Mouse (Mus musculus): Measurements from ENCODE around the gene Rnf141.

Rnf141 gene

DNA sequence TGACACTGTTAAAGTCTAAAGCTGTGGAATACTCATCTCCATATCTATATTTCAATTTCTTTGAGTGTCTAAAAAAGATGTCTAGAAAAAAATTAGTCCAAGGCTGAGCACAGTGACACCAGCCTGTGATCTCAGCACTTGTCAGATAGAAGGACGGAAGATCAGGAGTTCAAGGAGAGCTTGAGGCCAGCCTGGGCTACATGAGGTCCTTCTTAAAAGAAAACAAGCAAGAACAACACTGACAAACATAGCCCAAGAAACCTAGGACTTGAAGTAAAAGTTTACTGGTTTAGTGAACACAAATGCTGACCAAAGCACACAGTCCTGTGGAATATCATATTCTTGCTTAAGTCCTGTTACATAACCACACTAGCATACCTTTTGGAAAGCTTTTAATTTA is 10.2 kb downstream of the Rnf141 start:
- in situ Hi-C loops (cut with MboI; ENCODE audit: unreplicated experiment in 2 of 2) = no loop called here

DNA sequence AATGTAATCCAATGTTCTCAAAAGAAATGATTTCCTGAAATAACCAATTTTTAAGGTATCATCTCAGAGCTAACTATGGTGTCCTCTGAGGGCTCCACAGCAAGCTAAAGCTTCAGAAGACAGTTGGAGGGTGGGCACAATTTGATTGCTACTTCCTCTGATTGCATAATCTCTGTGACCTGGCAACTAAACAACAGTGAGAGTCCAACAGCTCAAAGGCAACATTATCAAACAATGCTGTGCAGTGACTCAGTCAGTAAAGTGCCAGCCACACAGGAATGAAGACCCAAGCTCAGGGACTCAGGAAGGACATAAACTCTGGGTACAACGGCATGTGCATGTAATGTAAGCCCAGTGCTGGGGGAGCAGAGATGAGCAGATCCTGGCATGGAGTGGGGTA is 11.2 kb downstream of the Rnf141 start:
- in situ Hi-C loops (cut with MboI; ENCODE audit: unreplicated experiment in 2 of 2) = no loop called here

DNA sequence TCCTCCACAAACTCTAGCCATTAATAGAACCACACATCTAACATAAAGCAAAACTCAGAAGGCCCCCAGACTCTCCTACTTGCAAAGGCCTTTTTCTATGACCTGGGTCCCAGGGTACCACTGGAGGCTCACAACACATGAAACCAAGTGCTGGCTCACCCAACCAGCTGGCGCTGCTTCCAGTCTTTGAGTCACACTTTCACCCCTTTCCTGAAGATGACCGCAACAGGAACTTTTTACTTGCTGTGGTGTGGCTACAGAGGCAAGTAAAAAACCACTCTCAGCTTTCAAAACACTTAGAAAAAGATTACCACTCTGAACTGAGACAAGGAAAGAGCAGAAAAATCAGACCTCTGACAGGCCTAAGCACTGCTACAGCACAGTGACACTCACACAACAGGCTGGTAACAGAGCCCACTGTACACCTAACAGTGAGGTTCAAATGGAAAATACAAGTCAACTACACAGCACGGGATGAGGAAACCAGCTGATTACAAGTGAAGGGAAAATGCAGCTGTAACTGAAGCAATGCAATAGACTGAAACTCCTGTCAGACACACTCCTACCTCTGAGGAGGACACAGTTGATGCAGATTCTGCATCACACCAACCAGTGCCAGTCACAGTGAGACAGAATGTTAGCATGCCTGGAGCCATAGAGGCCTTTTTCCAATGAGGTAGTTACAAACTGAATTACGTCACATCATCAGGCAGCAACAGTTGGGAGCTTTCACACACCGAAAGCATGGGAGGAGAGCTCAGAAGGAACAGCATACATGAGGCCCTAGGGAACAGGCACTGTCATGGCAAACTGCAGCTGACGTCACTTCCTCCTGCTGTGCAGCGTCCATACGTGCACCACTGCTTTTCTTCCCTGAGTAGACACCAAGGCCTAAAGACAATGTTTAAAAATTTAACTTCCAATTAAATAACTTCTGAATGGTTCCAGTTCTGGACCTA is 20.0 kb downstream of the Rnf141 start:
- in situ Hi-C loops (cut with MboI; ENCODE audit: unreplicated experiment in 2 of 2) = no loop called here

DNA sequence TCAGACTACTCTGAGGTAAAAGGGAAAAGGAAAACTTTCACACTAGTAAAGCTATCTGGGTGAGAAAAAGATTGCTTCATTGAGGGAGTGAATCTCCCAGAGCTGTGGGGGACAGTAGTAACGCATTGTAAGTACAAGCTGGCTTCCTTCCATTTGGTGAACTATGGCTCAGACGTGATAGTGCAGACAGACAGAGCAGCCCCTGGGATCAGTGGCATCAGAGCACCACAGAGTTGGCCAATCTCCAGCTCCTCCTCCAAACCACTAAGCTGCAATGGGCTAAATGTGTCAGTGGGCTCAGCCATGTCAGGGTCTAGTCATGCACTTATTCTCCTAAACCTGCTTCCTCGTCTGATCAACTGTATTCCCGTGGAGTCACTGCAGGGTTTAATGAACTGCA is 20.7 kb downstream of the Rnf141 start:
- in situ Hi-C loops (cut with MboI; ENCODE audit: unreplicated experiment in 2 of 2) = no loop called here

DNA sequence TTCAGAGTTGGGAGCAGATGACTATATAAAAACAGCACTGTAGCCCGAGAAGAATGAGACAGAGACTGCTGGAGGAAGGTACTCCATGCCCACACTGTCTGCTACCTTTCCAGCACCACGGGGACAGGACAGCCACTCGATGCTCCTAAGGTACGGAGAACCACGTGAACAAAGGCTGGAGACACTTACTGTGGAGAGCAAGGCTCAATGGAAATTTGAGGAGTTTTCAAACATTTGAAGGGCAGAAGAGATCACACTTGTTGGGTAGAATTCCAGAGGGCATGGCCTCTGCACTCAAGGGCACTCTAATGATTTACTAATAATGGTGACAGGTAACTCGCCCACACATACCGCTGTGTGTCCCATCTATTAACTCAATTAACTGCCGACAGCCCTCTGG is 21.2 kb downstream of the Rnf141 start:
- in situ Hi-C loops (cut with MboI; ENCODE audit: unreplicated experiment in 2 of 2) = no loop called here

DNA sequence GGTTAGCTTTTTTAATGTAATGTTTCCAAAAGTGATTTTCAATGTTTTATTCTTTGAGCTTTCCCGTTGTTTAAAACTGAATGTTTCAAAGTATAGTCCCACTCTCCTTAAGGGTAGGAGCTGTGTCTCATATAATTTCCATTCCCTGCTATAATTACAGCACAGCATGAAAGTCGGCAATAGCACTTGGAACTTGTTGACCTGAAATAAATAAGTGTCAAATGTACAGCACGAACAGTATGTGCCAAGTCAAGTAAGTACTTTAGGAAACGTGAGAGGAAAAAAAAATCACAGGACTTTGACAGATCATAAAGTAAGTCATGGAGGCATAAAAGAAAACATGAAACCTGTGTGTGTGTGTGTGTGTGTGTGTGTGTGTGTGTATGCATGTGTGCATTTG is 22.2 kb downstream of the Rnf141 start:
- in situ Hi-C loops (cut with MboI; ENCODE audit: unreplicated experiment in 2 of 2) = no loop called here

DNA sequence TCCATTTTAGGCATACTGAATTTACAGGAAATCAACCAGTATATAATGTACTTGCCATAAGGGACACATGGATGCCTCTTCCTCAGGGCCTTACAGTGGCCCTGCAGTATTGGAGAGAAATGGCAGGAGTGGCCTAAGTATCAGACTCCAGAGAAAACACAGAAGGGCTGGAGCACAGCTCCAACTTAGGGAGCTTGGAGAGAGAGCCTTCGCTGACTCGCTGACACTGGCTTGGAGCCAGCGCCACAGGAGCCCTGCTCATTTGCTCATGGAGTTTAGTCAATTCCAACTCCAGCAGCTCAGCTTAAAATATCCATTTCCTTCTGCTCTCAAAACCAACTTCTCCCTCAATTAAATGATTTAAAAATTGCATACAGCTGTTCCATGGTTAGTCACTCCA is 22.6 kb downstream of the Rnf141 start:
- in situ Hi-C loops (cut with MboI; ENCODE audit: unreplicated experiment in 2 of 2) = no loop called here

DNA sequence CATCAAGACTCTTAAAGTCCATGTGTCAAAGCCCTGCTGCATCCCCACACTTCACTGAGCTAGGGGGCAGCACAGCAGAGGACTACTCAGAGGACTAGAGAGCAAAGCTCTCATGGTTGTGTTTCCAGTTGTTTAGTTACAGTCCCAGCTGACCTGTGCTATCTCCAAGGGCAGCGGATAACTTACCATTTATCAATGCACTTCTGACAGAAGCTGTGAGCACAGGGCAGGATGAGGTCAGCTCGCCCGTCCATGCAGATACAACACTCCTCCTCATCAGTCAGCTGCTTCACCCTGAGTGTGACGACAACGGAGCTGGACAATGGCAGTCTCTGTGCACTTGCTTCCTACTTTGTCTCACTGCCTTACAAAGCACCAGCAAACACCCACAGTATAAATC is 23.2 kb downstream of the Rnf141 start:
- in situ Hi-C loops (cut with MboI; ENCODE audit: unreplicated experiment in 2 of 2) = no loop called here

DNA sequence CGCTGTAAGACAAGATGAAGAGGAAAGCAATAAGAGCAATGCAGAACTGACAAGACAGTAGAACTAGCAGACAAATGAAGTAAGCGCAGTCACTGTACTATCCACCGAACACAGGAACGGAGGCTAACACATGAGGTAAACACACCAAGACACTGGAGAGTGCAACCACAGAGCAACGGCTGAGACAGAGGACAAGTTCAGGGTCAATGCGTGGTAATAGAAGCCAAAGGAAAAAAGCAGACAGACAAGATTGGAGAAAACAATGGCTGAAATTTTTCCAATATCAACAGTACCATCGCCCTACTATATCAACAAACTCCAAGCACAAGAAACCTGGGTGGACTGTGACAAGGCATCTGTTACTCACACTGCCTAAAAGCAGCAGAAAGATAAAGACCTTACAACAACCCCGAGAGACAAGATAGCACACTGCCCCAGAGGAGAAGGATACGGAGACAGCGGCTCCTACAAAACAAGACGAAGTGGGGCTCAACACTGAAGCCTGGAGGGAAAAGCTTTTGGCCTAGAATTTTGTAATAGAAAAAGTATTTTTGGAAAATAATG is 25.4 kb downstream of the Rnf141 start:
- in situ Hi-C loops (cut with MboI; ENCODE audit: unreplicated experiment in 2 of 2) = loop anchor here (5.0 kb wide), 2 partner anchors 108 to 198 kb away; no protein-coding TSS in a partner anchor

DNA sequence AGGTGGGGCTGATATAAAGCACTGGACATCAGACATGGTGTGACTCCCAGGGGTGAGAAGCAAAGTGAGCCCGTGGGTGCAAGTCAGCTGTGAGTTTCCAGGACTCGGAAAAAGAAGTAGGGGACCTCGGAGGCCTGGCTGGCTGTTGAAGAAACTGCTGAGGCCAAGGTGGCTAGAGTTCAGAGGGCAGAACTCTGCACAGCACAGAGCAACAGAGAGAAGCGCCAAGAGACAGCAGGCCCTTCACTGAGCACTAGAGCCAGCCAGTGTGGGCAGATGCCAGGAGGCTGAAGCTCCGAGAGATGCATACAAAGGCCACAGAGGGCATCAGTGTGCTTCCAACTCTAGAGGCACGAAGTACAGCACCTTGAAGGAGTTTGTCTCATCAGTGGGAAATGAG is 26.1 kb downstream of the Rnf141 start:
- in situ Hi-C loops (cut with MboI; ENCODE audit: unreplicated experiment in 2 of 2) = loop anchor here (5.0 kb wide), 2 partner anchors 109 to 199 kb away; no protein-coding TSS in a partner anchor

DNA sequence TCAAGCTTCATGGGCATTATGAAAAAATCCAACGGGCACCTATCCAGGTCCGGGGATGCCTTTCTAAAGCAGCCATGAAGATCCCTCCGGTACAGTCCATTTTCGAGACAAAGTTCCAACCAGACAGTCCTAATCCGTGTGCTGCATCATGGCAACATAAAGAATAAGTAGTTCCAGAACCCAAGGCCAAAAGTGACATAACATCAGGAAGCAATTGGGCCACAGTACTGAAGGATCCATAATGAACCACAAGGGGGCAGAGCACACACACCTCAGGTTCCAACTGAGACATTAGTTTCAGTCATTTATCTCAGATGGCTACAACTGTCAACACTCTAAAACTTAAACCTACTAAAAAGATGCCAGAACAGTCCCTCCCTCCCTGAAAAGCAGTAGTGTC is 28.2 kb downstream of the Rnf141 start:
- in situ Hi-C loops (cut with MboI; ENCODE audit: unreplicated experiment in 2 of 2) = loop anchor here (5.0 kb wide), 2 partner anchors 111 to 201 kb away; no protein-coding TSS in a partner anchor

DNA sequence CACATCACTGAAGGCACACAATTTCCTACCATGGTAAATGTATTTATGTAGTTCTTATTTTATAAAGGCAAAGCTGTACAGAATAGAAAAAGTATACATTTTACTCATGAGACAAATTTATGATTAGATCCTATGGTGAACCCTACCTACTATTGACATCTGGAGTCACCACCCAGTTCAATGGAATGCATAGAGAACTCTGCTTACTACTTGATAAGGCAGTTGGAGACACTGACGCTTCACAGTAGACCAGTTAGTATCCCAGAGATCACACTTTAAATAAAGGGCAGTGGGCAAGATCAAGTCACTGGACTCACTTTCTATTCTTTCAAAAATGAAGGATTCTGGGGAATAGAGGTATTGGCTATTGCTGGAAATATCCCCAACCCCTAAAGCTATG is 30.3 kb downstream of the Rnf141 start:
- in situ Hi-C loops (cut with MboI; ENCODE audit: unreplicated experiment in 2 of 2) = loop anchor here in 1 of 2 experiments (5.0 kb wide), 1 partner anchor 203 kb away; no protein-coding TSS in a partner anchor

DNA sequence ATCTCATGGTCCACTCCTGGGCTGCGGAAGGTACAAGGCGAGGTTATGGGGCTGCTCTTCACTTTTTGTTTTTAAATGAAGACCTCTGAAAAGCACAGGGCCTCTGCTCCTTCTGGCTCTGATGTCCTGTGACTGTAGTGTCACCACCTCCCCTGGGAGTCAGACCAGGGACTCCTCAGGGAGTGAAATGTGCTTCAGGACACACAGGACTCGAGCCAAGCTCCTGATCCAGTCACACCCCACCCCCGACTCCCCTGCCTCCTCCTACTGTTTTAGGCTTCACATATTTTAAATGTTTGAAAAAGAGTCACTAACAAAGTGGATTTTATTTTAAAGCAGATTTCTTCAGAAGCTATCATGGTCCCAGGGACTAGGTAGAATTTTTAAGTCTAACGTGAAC is 32.7 kb downstream of the Rnf141 start:
- in situ Hi-C loops (cut with MboI; ENCODE audit: unreplicated experiment in 2 of 2) = loop anchor here in 1 of 2 experiments (5.0 kb wide), 1 partner anchor 206 kb away; no protein-coding TSS in a partner anchor

DNA sequence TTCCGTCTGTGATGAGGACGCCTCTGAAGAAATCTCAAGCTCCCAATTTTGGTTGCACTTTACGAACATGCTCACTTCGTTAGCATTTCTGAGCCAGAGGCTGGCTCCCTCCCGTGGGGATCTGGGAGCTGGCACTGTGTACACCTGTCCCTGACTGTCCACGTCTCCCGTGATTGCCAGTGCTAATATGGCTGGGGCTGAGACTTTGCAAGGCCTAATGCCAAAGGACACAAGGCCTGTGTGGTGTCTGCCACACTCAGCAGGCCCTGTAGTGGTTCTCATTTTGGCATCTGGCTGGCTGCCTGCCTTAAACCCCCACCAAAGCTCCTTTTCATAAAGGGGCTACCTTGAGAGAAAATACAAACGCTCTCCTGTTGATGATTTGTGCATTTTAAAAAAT is 33.3 kb downstream of the Rnf141 start:
- in situ Hi-C loops (cut with MboI; ENCODE audit: unreplicated experiment in 2 of 2) = loop anchor here in 1 of 2 experiments (5.0 kb wide), 1 partner anchor 206 kb away; no protein-coding TSS in a partner anchor

DNA sequence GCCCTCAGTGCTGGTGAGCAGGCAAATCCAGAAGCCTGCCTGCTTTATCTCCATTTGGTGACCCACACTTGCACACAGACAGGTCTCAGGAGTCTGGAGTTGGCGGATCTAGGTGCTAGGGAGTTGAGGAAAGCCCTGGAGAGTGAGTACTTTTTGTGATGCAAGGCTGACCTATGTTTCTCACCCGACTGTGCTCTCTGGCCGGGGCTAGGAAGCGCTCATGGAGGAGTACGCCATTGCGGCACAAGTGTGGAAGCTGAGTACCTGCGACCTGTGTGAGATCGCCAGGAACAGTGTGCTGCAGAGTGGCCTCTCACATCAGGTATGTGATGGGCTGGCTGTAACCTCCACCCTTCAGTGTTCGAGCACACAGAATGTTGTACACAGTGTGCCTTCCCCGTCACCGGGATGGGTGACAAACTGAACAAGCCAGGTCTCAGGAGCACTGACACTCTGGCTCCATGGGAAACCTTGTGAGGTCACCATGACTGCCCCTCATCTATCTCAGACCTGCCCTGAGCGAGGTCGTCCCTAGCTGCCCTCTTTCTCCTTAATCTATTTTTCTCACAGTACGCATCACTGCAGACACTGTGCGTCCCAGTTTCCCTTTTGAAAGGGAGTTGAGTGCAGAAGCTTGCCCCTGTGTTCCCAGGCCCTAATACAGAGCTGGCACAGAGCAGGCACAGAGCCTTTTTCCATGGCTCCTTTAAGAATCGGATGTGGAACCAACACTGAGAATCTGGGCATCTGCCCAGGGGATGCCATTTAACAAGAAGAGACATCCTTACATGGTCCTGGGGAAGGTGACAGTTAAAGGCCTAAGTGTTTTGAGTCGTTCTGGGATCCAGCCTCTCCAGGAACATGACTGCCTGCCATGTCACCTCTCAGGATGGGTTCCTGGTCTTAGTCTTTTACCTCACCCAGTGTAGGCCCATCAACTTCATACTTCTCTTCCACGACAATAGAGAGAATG is 34.4 kb downstream of the Rnf141 start:
- in situ Hi-C loops (cut with MboI; ENCODE audit: unreplicated experiment in 2 of 2) = loop anchor here in 1 of 2 experiments (5.0 kb wide), 1 partner anchor 207 kb away; no protein-coding TSS in a partner anchor

DNA sequence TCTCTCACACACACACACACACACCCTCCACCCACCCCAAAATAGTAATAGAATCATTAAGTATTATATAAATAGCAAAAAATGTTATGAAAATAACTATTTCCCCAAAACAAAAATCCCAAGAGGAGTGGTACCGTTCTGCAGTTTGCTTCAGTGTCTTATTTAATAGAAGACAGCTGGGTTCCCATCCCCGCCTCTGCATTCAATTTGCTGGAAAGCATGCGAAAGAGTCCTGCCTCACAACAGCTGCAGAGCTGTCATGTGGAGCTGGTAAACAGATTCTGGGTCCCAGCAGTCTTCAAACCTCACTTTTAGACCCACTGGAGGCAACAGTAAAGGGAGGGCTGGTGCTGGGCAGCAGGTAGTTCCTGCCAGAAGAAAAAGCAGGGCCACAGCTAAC is 35.3 kb downstream of the Rnf141 start:
- in situ Hi-C loops (cut with MboI; ENCODE audit: unreplicated experiment in 2 of 2) = no loop called here

DNA sequence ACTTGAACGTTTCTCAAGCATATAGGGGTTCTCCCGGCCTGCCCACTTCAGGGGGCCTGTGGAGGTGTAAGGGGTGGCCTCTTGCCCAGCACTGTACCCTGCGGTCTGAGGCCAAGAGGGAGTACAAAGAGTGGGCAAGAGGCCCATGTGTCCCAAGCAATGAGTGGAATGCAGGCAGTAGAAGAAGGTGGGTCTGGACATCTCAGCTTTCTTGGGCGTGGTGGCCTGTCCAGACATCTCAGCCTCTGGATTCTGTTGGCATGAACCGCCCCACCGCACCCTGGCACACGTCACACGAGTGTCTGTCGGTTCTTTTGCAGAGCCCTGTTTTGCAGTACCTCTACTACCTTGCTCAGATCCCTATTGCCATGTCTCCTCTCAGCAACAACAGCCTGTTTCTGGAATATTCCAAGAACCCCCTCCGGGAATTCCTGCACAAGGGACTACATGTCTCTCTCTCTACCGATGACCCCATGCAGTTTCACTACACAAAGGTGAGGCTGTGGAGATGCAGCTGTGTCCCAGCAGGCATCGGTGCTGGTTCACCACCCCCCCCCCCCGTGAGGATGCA is 36.7 kb downstream of the Rnf141 start:
- in situ Hi-C loops (cut with MboI; ENCODE audit: unreplicated experiment in 2 of 2) = no loop called here

DNA sequence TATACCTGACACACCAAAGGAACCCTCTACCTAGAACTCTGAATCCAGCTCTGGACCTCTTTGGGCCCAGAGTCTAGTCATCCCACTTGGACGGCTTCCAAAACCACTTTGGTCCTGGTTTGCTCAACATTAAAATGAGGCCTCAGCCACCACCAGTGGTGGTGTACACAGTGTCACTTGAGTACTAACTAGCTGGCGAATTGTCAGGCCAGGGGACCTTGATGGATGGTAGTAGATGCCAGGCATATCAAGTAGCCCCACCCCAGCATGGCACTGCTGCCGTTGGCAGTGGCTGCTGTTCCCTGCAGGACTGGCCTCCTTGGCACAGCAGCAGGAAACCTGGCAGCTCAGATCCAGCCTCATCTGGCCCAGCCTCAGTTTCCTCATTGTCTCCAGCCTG is 40.0 kb downstream of the Rnf141 start:
- in situ Hi-C loops (cut with MboI; ENCODE audit: unreplicated experiment in 2 of 2) = loop anchor here (5.0 kb wide), 2 partner anchors 77 to 517 kb away; no protein-coding TSS in a partner anchor

DNA sequence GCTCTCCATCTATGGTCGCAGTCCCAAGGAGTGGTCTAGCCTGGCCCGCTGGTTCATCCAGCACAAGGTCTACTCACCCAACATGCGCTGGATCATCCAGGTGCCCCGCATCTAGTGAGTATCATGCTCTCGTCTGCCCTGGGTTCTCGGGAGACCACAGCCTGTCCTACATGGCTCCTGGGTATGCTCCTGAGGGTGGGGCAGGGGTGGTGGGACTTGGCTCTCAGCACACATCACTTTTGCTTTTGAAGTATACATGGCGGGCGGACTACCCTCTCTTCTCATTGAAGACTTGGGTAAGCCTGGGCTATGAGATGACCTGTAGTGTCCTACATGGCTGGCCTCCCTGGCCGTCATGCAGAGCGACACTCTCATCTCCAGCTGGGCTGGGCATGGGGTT is 41.1 kb downstream of the Rnf141 start:
- in situ Hi-C loops (cut with MboI; ENCODE audit: unreplicated experiment in 2 of 2) = loop anchor here (5.0 kb wide), 2 partner anchors 76 to 516 kb away; no protein-coding TSS in a partner anchor

DNA sequence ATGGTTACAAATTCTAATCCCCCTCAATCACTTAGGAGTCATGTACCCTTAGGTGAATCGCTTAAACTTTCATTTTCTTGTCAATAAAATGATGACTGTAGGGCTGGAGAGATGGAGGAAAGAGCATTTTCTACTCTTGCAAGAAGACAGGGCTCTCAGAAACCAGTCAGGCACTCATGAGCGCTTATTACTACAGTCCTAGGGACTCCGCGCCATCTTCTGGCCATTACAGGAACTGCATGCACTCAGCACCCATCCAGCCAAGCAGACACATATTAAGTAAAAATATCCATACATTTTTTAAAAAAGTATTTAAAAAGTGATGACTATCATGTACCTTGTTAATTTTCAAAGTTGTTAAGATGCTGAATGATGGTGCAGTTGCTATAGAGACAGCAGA is 43.2 kb downstream of the Rnf141 start:
- in situ Hi-C loops (cut with MboI; ENCODE audit: unreplicated experiment in 2 of 2) = loop anchor here (5.0 kb wide), 2 partner anchors 74 to 514 kb away; no protein-coding TSS in a partner anchor

Measured in v-Abl transformed pro-B cells (cell line).